ENCODE assay signal across 13 mouse cellular contexts in the genomic region with DNA sequence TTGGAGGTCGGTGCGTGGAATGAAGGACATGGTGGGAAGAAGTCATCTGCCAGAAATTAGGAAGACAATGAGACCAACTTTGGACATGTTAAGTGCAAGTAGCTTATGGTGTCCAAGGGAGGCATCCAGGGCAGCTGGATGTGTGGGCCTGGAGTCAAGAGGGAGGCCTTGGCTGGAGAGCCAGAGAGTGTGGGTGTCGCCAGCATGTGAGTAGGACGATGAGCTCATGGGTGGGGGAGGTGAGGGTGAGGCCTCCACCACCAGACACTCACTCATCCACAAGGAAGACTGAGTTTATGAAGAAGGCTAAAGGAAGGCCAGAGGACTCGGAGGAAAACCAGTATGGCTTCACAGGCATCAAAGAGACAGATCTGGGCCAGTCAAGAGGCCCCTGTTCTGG. TPM values are rescaled to one million over a fixed set of nuclear protein-coding genes. Genes with fewer than 3 reads are reported as not detected.
DNase-seq lines count a peak whose midpoint lies in the region; TF ChIP-seq lines count a peak whose summit lies in the region.
"Had no signal": no experiment of that assay in that cellular context is flagged by ENCODE, and none has a peak within 500 bp of the region (broad histone marks: within the 10 kb centered on the region; RNA-seq: fewer than 3 reads in every experiment).

No protein-coding gene starts in this region.

- no peak for TF ChIP-seq CTCF in thymus, adult 2 months (IDR thresholded peaks at IDR 0.05; ENCODE audit: borderline replicate concordance, control insufficient read depth, extremely low read depth, insufficient read depth, low read length, poor library complexity)

- peaks cover 10% of the 10 kb centered on the region; the same call in 1 of the 2 replicates for H3K4me1 ChIP-seq in thymus, adult 2 months (replicated peaks; ENCODE audit: control insufficient read depth, insufficient read depth, low read length)

- peak; percentile 27 to 54 for DNase-seq in kidney, postnatal 4 days
- no peak for DNase-seq in kidney, postnatal 36 days
- peak; percentile 86 for DNase-seq in NIH3T3 (ENCODE audit: low read depth)
- peak; percentile 40 to 65 for DNase-seq in gastrocnemius, adult 8-10 months (ENCODE audit: low spot score in 2 of 2)
- peak; percentile 52 for DNase-seq in lung, postnatal 36 days
- no peak for DNase-seq in yolk sac, embryonic 10.5 days (ENCODE audit: low spot score)
- no peak for DNase-seq in left cerebral cortex, adult 18-20 months (ENCODE audit: low spot score in 2 of 2)
- no peak for DNase-seq in thymus, adult 2 months
- DNase-seq: lung, embryonic 14.5 days; thymus, adult 18-20 months had no signal

- no peak overlapping the region for H3K27ac ChIP-seq in thymus, adult 2 months (ENCODE audit: control insufficient read depth, insufficient read depth, low read length)
- H3K27ac ChIP-seq: heart, embryonic 13.5 days; layer of hippocampus, adult 2 months; midbrain, embryonic 13.5 days had no signal

- 94% methylated on average over 5 of the region's 5 CpGs for WGBS in thymus, adult 2 months

- no peak for TF ChIP-seq POLR2A in thymus, adult 2 months (IDR thresholded peaks at IDR 0.05; ENCODE audit: control insufficient read depth, extremely low read depth, insufficient read depth, low read length, poor library complexity)

- H3K4me3 ChIP-seq in thymus, adult 2 months (ENCODE audit: control insufficient read depth, insufficient read depth, low read length): no peak overlapping the region
- H3K4me3 ChIP-seq: heart, embryonic 13.5 days; layer of hippocampus, adult 2 months; midbrain, embryonic 13.5 days had no signal

- H3K36me3 ChIP-seq in thymus, adult 2 months (ENCODE audit: control insufficient read depth, insufficient read depth, low read length): no peaks in the 10 kb centered on the region
- H3K36me3 ChIP-seq: heart, embryonic 13.5 days; midbrain, embryonic 13.5 days had no signal

- peaks cover 3% of the 10 kb centered on the region; the same call in 1 of the 2 replicates for H3K27me3 ChIP-seq in thymus, adult 2 months (ENCODE audit: control insufficient read depth, insufficient read depth, low read length)

RNA-seq across cellular contexts. Expression of gene Hsd11b2, which starts 3.9 kb away (rescaled TPM):
- under 1 TPM in 2 of 4 experiments, not detected in 2; 0.12 to 0.62 TPM for total RNA-seq in gastrocnemius, adult 8-10 months (2022)
- not detected for total RNA-seq in left cerebral cortex, adult 18-20 months (2021)
- polyA plus RNA-seq in thymus, adult 2 months (2012; rRNA removed): 0.46 and 0.90 TPM in 2 replicates
- total RNA-seq: layer of hippocampus, adult 2 months had no signal

RNA-seq across cellular contexts. Expression of gene Zdhhc1, which starts 18.0 kb away (rescaled TPM):
- 10 to 100 TPM; 10.3 to 11.7 (median 11.4) TPM for total RNA-seq in gastrocnemius, adult 8-10 months (2022)
- total RNA-seq in left cerebral cortex, adult 18-20 months (2021): 10 to 100 TPM; 41.8 to 42.5 TPM
- 22.3 and 23.5 TPM in 2 replicates for polyA plus RNA-seq in thymus, adult 2 months (2012; rRNA removed)

RNA-seq across cellular contexts. Expression of gene Tppp3, which starts 43.3 kb away (rescaled TPM):
- total RNA-seq in gastrocnemius, adult 8-10 months (2022): 10 to 100 TPM; 22.7 to 38.8 (median 34.2) TPM
- total RNA-seq in left cerebral cortex, adult 18-20 months (2021): 10 to 100 TPM; 47.0 to 48.3 TPM
- polyA plus RNA-seq in thymus, adult 2 months (2012; rRNA removed): 14.6 and 27.8 TPM in 2 replicates

RNA-seq across cellular contexts. Expression of gene Atp6v0d1, which starts 51.2 kb away (rescaled TPM):
- 10 to 100 TPM; 42.2 to 45.3 (median 44.1) TPM for total RNA-seq in gastrocnemius, adult 8-10 months (2022)
- total RNA-seq in left cerebral cortex, adult 18-20 months (2021): 100 to 1,000 TPM; 306 to 326 TPM
- 112 and 119 TPM in 2 replicates for polyA plus RNA-seq in thymus, adult 2 months (2012; rRNA removed)

Comparison
In these comparisons a context has a peak if more than half of its experiments do, and no peak if none do; other contexts are left out.
1. DNase-seq: peak in kidney, postnatal 4 days (2 of 2), NIH3T3 (single experiment), gastrocnemius, adult 8-10 months (2 of 2) and lung, postnatal 36 days (single experiment); none in kidney, postnatal 36 days (0 of 2), yolk sac, embryonic 10.5 days (single experiment), left cerebral cortex, adult 18-20 months (0 of 2) and thymus, adult 2 months (single experiment).